Mouse (Mus musculus) intestine, embryonic 15.5 days (tissue): ENCODE results near the gene Ypel2. TPM values are rescaled to one million over a fixed set of nuclear protein-coding genes. Genes with fewer than 3 reads are reported as not detected.

ENCODE experiments used
- ATAC-seq: fragments of 200-750 bp; cut with Nextera tagmentation; 2 replicates; pipeline ENCODE4 v1.8.0; 2017; ENCODE audit warnings: moderate TSS enrichment, moderate library complexity
- H3K27ac ChIP-seq: fragments of 300-500 bp; sonication (generic); 2 replicates; pipeline ENCODE4 v1.5.1; 2015; ENCODE audit warnings: mild to moderate bottlenecking, inconsistent platforms
- H3K27me3 ChIP-seq: fragments of 300-500 bp; sonication (generic); replicated peaks from 2 replicates; pipeline ENCODE4 v1.6.1; 2015; ENCODE audit warnings: inconsistent platforms
- H3K36me3 ChIP-seq: fragments of 300-500 bp; sonication (generic); 2 replicates; pipeline ENCODE4 v1.6.1; 2015; ENCODE audit warnings: inconsistent platforms
- H3K4me1 ChIP-seq: fragments of 300-500 bp; sonication (generic); replicated peaks from 2 replicates; pipeline ENCODE4 v1.6.1; 2015; ENCODE audit warnings: inconsistent platforms
- H3K4me2 ChIP-seq: fragments of 300-500 bp; sonication (generic); replicated peaks from 2 replicates; pipeline ENCODE4 v1.6.1; 2015; ENCODE audit warnings: mild to moderate bottlenecking, inconsistent platforms
- H3K4me3 ChIP-seq: fragments of 300-500 bp; sonication (generic); replicated peaks from 2 replicates; pipeline ENCODE4 v1.5.1; 2015; ENCODE audit warnings: inconsistent platforms
- H3K9ac ChIP-seq: fragments of 300-500 bp; sonication (generic); 2 replicates; pipeline ENCODE4 v1.6.1; 2015; ENCODE audit warnings: inconsistent platforms
- H3K9me3 ChIP-seq: fragments of 300-500 bp; sonication (generic); 2 replicates; pipeline ENCODE4 v1.6.1; 2016; ENCODE audit warnings: inconsistent platforms
- WGBS: fragments of 180-500 bp; shearing (Covaris S2); methylation state at CpG from one replicate; pipeline ENCODE4 v1.1.7; 2015; 5-methylcytosine and 5-hydroxymethylcytosine counted together
- polyA plus RNA-seq: library from polyadenylated mRNA; unstranded; fragments of >200 nt; fragmentation: Nextera tagmentation; extraction: Ambion mirVana; gene quantifications from 2 replicates; pipeline ENCODE4 v1.2.1, GENCODE M21; 2015

Ypel2 gene
- polyA plus RNA-seq, 1 experiment from 2014 or later, result 7.5 TPM

DNA sequence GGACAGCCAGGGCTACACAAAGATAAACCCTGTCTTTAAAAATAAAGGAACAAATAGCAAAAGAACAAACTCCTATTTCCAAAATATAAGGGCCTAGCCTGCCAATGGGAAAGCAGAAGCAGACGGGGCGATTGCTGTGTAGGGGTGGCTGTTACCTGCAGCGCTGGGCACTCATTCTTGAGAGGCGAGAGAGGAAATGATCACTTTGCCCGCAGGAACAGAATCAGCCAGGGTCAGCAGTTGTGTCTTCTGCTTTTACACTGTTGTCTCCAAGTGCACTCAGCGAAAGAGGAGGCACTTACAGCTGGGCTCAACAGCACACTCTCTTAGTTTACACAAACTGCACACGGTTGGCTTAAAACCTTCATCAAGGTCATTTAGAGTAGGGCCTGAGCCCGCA, 25.9 kb upstream of the Ypel2 start:
- Histone ChIP-seq H3K9me3 (no peaks in the 10 kb centered on the region), H3K27me3 (no peaks in the 10 kb centered on the region), H3K27ac (no peak overlapping the region), H3K9ac (no peak overlapping the region), H3K4me2 (no peak overlapping the region), H3K4me3 (no peak overlapping the region), H3K4me1 (no peaks in the 10 kb centered on the region), H3K36me3 (no peaks in the 10 kb centered on the region)
- WGBS, result 74% methylated on average over 8 of the region's 8 CpGs
- ATAC-seq, result no peak

DNA sequence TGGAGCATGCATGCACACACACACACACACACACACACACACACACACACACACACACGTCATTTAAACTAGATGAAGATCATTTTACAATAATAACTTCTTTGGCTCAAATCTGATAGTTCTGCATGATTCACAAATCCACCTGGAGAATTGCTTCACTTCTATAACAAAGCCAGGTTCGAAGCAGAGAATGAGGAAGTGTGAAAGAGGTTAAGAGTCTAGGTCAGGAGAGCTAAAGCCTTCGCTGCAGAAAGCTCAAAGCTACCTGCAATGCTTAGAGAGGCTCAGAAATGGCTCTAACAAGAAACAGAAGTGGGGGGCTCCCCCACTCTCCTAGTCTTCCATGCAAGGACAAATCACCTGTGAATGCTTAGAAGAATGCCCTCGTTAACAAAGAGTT, 24.6 kb upstream of the Ypel2 start:
- Histone ChIP-seq H3K36me3 (no peaks in the 10 kb centered on the region), H3K9ac (no peak overlapping the region), H3K4me1 (no peaks in the 10 kb centered on the region), H3K4me3 (no peak overlapping the region), H3K27me3 (no peaks in the 10 kb centered on the region), H3K27ac (no peak overlapping the region), H3K9me3 (no peaks in the 10 kb centered on the region), H3K4me2 (no peak overlapping the region)
- ATAC-seq, result no peak
- 64% methylated on average over 4 of the region's 4 CpGs for WGBS

DNA sequence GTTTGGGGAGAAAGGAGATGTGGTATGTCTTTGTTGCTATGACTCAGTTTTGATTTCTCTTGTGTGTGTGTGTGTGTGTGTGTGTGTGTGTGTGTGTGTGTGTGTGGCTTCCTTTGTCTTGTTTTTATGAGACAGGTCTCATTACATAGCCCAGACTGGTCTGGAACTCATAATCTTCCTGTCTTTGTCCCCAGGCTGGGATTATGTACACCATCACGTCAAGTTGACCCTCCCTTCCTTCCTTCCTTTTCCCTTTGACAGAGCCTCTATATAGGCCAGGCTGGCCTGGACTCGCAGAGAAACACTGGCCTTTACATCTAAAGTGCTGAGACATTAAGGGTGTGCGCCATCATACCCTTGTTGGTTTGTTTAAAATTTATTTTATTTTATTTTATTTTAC, 22.2 kb upstream of the Ypel2 start:
- Histone ChIP-seq H3K4me3 (no peak overlapping the region), H3K36me3 (no peaks in the 10 kb centered on the region), H3K4me1 (no peaks in the 10 kb centered on the region), H3K9me3 (no peaks in the 10 kb centered on the region), H3K9ac (no peak overlapping the region), H3K27me3 (no peaks in the 10 kb centered on the region), H3K4me2 (no peak overlapping the region), H3K27ac (no peak overlapping the region)
- 73% methylated on average over 3 of the region's 3 CpGs for WGBS
- ATAC-seq, result no peak

DNA sequence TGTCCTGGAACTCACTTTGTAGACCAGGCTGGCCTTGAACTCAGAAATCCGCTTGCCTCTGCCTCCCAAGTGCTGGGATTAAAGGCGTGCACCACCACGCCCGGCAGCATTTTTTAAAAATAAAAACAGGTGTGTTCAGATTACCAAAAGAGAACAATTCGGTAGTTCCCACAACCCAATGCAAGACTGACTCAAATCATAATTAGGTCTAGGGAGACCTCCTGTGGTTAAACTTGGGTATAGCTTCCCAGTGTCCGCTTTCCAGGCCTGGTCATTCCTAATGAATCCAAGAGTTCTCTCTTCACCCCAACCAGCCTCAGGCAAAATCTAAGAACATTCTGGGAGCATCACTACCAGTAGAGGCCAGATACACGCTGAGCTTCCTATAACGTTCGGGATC, 17.0 kb upstream of the Ypel2 start:
- Histone ChIP-seq H3K4me3 (no peak overlapping the region), H3K4me2 (no peak overlapping the region), H3K27ac (no peak overlapping the region), H3K9me3 (no peaks in the 10 kb centered on the region), H3K9ac (no peak overlapping the region), H3K27me3 (no peaks in the 10 kb centered on the region), H3K36me3 (no peaks in the 10 kb centered on the region), H3K4me1 (no peaks in the 10 kb centered on the region)
- ATAC-seq, result peak; percentile 66; the same call in 1 of the 2 replicates
- WGBS, result 21% methylated on average over 9 of the region's 9 CpGs

DNA sequence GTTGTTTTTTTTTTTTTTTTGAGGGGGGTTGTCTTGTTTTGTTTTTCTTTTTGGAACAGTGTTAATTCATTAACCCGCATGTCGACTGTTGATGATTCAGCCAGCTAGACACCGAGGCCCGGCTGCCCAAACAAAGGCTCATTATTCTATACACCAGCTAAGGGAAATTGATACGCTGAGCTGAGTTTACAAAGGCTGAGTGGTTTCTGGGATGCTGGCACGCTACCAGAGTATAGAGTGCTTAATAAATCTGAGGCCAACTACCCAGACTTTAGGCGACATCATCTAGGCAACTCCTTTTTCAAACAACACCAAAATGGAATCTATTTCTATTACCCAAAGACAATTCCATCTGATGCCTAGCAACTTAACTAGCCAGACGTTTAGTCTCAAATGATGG, 13.9 kb upstream of the Ypel2 start:
- H3K4me2 ChIP-seq, result no peak overlapping the region
- H3K27me3 ChIP-seq, result no peaks in the 10 kb centered on the region
- H3K27ac ChIP-seq, result no peak overlapping the region
- 31% methylated on average over 8 of the region's 8 CpGs for WGBS
- ATAC-seq, result no peak
- H3K4me1 ChIP-seq, result peaks cover 5% of the 10 kb centered on the region; the same call in 1 of the 2 replicates
- no peak overlapping the region for H3K4me3 ChIP-seq
- H3K9ac ChIP-seq, result no peak overlapping the region
- H3K9me3 ChIP-seq, result no peaks in the 10 kb centered on the region
- H3K36me3 ChIP-seq, result no peaks in the 10 kb centered on the region

DNA sequence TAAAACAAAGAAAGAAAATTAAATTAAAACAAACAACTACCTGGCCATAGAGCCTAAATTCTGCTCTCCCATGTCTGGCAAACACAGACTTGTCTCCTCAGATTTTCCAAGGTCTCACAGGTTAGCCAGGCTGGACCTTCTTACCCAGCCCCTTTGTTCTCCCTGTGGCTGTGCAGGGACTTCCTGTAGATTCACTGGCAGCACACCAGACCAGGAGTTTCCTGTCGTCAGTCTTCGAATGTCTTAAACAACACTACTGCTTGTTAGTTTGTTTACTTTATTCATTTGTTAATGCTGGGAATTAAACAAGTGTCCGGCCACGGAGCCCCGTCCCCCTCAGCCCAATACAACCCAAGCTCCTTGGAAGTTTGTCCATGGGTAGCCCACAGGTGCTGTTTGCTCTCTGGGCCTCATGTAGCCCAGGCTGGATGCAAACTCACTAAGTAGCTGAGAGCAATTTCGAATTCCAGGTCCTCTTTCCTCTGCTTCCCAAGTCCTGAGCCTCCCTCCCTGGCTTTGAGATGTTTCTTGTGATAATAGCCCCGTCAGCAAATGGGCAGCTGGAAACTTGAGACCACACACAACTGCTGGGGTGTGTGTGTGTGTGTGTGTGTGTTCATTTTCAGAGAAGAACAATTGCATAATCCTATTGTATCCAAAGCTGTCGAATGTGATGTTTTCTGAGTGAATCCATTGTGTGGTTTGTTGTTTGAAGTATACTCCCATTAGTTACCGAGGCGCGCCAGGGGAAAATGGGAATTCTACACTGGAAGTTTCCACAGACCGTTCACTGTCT, 11.7 kb upstream of the Ypel2 start:
- Histone ChIP-seq H3K27ac (no peak overlapping the region; the same call in 1 of the 2 replicates), H3K9ac (no peak overlapping the region), H3K9me3 (no peaks in the 10 kb centered on the region), H3K4me3 (no peak overlapping the region), H3K36me3 (no peaks in the 10 kb centered on the region), H3K4me2 (no peak overlapping the region), H3K27me3 (no peaks in the 10 kb centered on the region), H3K4me1 (peaks cover 5% of the 10 kb centered on the region; the same call in 1 of the 2 replicates)
- no peak for ATAC-seq
- 48% methylated on average over 12 of the region's 12 CpGs for WGBS

DNA sequence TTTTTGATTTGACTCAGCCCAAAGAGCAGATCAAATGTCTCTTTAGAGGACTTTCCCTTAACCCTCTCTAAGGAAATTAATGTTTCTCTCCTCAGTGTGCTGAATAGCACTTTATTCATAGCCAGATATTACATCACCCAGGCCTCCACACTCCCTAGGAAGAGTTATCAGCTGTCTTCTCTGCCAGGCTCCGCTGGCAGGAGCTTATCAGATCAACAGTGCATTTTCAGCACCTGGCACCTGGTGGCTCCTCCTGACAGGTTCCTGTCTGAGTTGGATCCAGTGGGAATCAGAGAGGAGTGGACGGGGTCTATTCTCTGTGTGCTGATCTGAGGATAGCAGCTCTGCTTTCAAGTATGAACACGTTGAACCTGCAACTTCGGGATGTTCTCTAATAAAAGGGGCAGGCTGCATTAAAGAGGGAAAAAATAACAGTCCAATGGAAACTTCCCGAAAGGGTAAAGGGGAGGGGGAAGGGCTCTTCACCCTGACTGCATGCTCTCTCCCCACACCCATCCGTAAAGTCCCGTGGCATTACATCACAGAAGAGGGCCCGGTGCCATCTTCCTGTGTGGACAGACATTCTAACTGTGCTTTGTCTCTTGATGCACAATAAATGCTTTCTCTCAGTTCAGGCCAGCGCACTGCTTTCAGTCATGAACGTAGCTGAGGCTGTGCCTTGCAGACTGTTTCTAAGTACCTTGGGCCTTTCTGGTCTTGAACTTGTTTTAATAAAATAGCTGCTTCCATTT, 8.7 kb upstream of the Ypel2 start:
- no peaks in the 10 kb centered on the region for H3K36me3 ChIP-seq
- no peak overlapping the region for H3K4me3 ChIP-seq
- H3K27ac ChIP-seq, result no peak overlapping the region
- no peak for ATAC-seq
- no peak overlapping the region for H3K4me2 ChIP-seq
- no peaks in the 10 kb centered on the region for H3K27me3 ChIP-seq
- no peak overlapping the region for H3K9ac ChIP-seq
- 77% methylated on average over 10 of the region's 10 CpGs for WGBS
- no peaks in the 10 kb centered on the region for H3K9me3 ChIP-seq
- H3K4me1 ChIP-seq, result peaks cover 5% of the 10 kb centered on the region; the same call in 1 of the 2 replicates

DNA sequence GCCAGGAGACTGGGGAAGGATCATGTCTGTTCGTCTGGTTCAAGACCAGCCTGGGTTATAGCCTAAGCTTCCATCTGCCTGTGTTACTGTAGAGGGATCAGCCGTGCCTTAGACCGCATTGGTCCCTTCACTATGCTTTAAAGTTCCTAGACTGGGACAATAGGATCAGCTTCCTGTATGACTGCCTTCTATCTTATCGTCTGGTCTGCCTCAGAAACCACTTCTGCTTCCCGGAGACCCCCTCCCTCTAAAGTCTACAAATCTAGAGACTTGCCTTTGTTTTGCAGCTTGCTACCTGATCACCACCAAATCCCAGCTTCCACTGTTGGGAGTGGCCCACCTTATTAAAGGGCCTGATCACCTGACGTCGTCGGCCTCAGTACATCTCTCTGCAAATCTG, 7.7 kb upstream of the Ypel2 start:
- 79% methylated on average over 8 of the region's 8 CpGs for WGBS
- H3K9ac ChIP-seq, result no peak overlapping the region
- H3K36me3 ChIP-seq, result no peaks in the 10 kb centered on the region
- H3K27ac ChIP-seq, result no peak overlapping the region
- peaks cover 5% of the 10 kb centered on the region; the same call in 1 of the 2 replicates for H3K4me1 ChIP-seq
- H3K4me3 ChIP-seq, result no peak overlapping the region
- H3K9me3 ChIP-seq, result no peaks in the 10 kb centered on the region
- H3K4me2 ChIP-seq, result no peak overlapping the region
- no peaks in the 10 kb centered on the region for H3K27me3 ChIP-seq
- no peak for ATAC-seq

DNA sequence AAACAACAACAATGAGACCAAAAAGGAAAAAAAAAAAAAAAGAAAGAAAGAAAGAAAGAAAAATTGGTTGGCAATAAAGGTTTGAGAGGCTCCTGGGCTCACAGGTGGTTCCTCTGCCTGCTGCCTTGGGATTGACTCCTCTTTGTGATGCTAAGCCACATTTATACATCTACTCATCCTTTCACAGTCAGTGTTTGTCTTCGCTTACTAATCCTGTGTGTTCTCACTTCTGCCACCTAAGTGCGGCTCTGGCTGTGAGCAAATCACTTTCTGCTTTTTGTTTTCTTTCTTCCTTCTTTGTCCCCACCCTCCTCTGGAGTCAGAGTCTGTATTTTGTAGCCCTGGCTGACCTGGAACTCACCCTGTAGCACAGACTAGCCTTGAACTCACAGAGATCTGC, 2.8 kb upstream of the Ypel2 start:
- no peaks in the 10 kb centered on the region for H3K9me3 ChIP-seq
- 55% methylated on average over 2 of the region's 2 CpGs for WGBS

DNA sequence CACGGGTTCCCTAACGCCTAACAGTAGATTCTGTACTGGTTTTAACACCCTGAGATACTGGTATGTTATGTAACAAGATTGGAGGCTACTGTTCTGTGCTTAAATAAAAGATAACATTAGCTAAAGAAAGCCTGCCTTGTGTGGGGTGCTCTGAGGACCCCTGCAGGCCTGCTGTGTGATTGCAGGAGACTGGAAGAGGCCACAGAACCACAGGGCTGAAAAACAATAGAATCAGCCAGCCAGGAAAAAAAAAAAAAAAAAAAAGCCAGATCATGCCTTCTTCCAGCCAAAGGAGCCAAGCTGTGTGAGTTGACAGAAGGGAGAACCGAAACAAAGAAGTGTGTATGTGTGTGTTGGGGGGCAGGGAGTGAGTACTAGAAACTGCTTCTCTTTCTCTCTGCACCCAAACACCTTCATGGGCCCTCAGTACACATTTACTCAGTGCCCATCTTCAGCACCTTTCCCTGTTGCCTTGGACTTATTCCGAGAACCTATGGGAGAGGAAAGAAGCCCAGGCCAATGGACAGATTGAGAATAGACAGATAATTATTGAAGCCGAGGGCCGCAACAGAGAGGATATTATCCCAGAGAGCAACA, 2.2 kb upstream of the Ypel2 start:
- H3K4me3 ChIP-seq, result no peak overlapping the region
- no peaks in the 10 kb centered on the region for H3K36me3 ChIP-seq
- H3K4me1 ChIP-seq, result peaks cover 11% of the 10 kb centered on the region; the same call in 1 of the 2 replicates
- H3K27ac ChIP-seq, result no peak overlapping the region; the same call in 1 of the 2 replicates
- H3K9me3 ChIP-seq, result no peaks in the 10 kb centered on the region
- H3K9ac ChIP-seq, result no peak overlapping the region
- no peak overlapping the region for H3K4me2 ChIP-seq
- 43% methylated on average over 6 of the region's 6 CpGs for WGBS
- ATAC-seq, result no peak
- H3K27me3 ChIP-seq, result no peaks in the 10 kb centered on the region

More for the DNA sequence above, 2.8 kb upstream of the Ypel2 start:
- no peak for ATAC-seq
- Histone ChIP-seq H3K36me3 (no peaks in the 10 kb centered on the region), H3K4me3 (no peak overlapping the region), H3K27ac (no peak overlapping the region), H3K27me3 (no peaks in the 10 kb centered on the region), H3K4me1 (peaks cover 10% of the 10 kb centered on the region; the same call in 1 of the 2 replicates), H3K9ac (no peak overlapping the region), H3K4me2 (no peak overlapping the region)

DNA sequence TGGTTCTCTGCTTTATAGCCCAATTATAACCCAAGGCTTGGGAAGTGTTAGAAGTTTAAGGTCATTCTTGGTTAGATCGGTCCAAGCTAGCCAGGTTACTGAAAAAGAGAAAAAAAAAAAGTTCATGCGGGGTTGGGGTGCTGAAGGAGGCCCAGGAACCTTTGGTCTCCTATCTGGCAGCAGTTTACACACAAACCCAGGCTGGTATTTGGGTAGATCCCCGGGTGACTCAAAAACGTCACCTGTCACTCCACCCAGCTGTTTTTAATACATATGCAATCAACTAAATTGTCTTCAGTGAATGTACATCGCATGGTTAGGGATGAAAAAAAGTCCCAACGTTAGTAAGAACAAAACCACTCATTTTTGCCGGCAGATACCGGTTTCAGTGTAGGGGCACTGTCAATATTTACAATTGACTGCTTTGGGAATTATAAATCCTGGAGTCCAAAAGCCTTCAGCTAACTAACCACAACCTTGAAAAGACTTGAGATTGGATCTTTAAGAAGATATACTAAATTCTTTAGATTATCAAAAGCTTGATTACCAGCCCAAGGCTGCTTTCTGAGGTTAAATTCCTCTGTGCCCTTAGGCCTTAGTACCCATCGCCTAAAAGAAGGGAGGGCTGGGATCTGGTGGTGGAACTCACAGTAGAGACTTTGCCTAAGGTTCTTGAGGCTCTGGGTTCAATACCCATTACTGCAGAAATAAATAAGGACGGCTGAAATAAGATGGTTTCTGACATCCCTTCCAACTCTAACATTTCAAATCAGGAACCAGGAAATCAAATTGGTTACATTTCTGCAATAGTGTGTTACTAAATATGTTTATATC, 1.5 kb upstream of the Ypel2 start:
- H3K27ac ChIP-seq, result peak overlapping the region; percentile 92; the same call in 1 of the 2 replicates
- H3K4me1 ChIP-seq, result peaks cover 16% of the 10 kb centered on the region; the same call in 1 of the 2 replicates
- H3K4me2 ChIP-seq, result no peak overlapping the region; the same call in 1 of the 2 replicates
- no peaks in the 10 kb centered on the region for H3K9me3 ChIP-seq
- H3K9ac ChIP-seq, result no peak overlapping the region
- no peak for ATAC-seq
- H3K4me3 ChIP-seq, result no peak overlapping the region
- no peaks in the 10 kb centered on the region for H3K27me3 ChIP-seq
- no peaks in the 10 kb centered on the region for H3K36me3 ChIP-seq
- WGBS, result 33% methylated on average over 10 of the region's 10 CpGs
